Mouse (Mus musculus) C2C12 (cell line): ENCODE results near the gene Svbp. TPM values are rescaled to one million over a fixed set of nuclear protein-coding genes. Genes with fewer than 3 reads are reported as not detected.
A peak's percentile ranks its signal among the peaks of the same experiment; 100 is the strongest.

Experiments
- H3K27me3 ChIP-seq: one replicate; pipeline ENCODE4 v1.6.1; 2011; ENCODE audit not compliant: control insufficient read depth, insufficient read depth, insufficient read length
- H3K36me3 ChIP-seq: one replicate; pipeline ENCODE4 v1.6.1; 2011; ENCODE audit not compliant: control insufficient read depth, insufficient read depth
- H3K4me3 ChIP-seq: one replicate; pipeline ENCODE4 v1.5.1; 2011; ENCODE audit warnings: mild to moderate bottlenecking, control low read depth; ENCODE audit not compliant: poor library complexity, insufficient read depth, severe bottlenecking
- H3K79me2 ChIP-seq: one replicate; pipeline ENCODE4 v1.6.1; 2011; ENCODE audit not compliant: control insufficient read depth, insufficient read depth
- H3K79me3 ChIP-seq: one replicate; pipeline ENCODE4 v1.6.1; 2011; ENCODE audit warnings: low read depth, control low read depth
- H3ac ChIP-seq: one replicate; pipeline ENCODE3; 2011; ENCODE audit warnings: low read depth; ENCODE audit not compliant: control insufficient read depth, insufficient read length
- CEBPB ChIP-seq: IDR thresholded peaks from one replicate; pipeline ENCODE4 v1.6.1; 2011; ENCODE audit warnings: low read depth, mild to moderate bottlenecking, control low read depth, moderate library complexity
- CTCF ChIP-seq: IDR thresholded peaks from one replicate; pipeline ENCODE4 v1.5.1; 2011; ENCODE audit not compliant: control insufficient read depth, insufficient read depth, insufficient read length
- FOSL1 ChIP-seq: IDR thresholded peaks from one replicate; pipeline ENCODE4 v1.8.0; 2011; ENCODE audit warnings: mild to moderate bottlenecking, low read length; ENCODE audit not compliant: poor library complexity, insufficient read depth, severe bottlenecking
- MAX ChIP-seq: IDR thresholded peaks from one replicate; pipeline ENCODE4 v1.6.1; 2011; ENCODE audit warnings: mild to moderate bottlenecking, control low read depth
- MYOD1 ChIP-seq: IDR thresholded peaks from one replicate; pipeline ENCODE4 v1.6.1; 2011; ENCODE audit warnings: low read depth; ENCODE audit not compliant: control insufficient read depth, insufficient read length
- MYOG ChIP-seq: IDR thresholded peaks from one replicate; pipeline ENCODE4 v1.6.1; 2011; ENCODE audit not compliant: control insufficient read depth, insufficient read length; ENCODE audit errors: extremely low read depth
- USF1 ChIP-seq: IDR thresholded peaks from one replicate; pipeline ENCODE4 v1.6.1; 2011; ENCODE audit warnings: low read depth, mild to moderate bottlenecking, control low read depth, moderate library complexity
- polyA plus RNA-seq: library from polyadenylated mRNA; unstranded; fragments of >200 nt; fragmentation: generic; extraction: Trizol; gene quantifications from one replicate; pipeline ENCODE4 v1.2.1, GENCODE M21; 2012; ENCODE audit warnings: missing spikeins

Gene Svbp
- polyA plus RNA-seq, 1 experiment = 76.1 TPM

GRCm38 (mm10) chr4:119244468-119245240 lies 49.5 kb downstream of the Svbp start:
- Histone ChIP-seq H3K27me3 (no peaks in the 10 kb centered on the region), H3K36me3 (peaks cover 24% of the 10 kb centered on the region), H3K79me2 (no peaks in the 10 kb centered on the region), H3ac (no peak overlapping the region), H3K79me3 (no peaks in the 10 kb centered on the region), H3K4me3 (no peak overlapping the region)
- TF ChIP-seq MYOD1 (no peak), CTCF (no peak), CEBPB (no peak), USF1 (no peak), FOSL1 (no peak), MYOG (no peak), MAX (no peak)

- no peak for TF ChIP-seq USF1
- TF ChIP-seq MYOD1 = no peak
- TF ChIP-seq CTCF = no peak
- TF ChIP-seq MYOG = no peak
- no peak for TF ChIP-seq CEBPB
- TF ChIP-seq FOSL1 = no peak
- no peak for TF ChIP-seq MAX
These were observed 50.5 kb downstream of the Svbp start for GRCm38 (mm10) chr4:119245556-119245955.

GRCm38 (mm10) chr4:119245961-119246360 lies 50.9 kb downstream of the Svbp start:
- Histone ChIP-seq H3K79me3 (no peaks in the 10 kb centered on the region), H3K79me2 (no peaks in the 10 kb centered on the region), H3K4me3 (no peak overlapping the region), H3K36me3 (peaks cover 17% of the 10 kb centered on the region), H3ac (no peak overlapping the region), H3K27me3 (no peaks in the 10 kb centered on the region)
- no peak for TF ChIP-seq CEBPB
- no peak for TF ChIP-seq CTCF
- no peak for TF ChIP-seq MYOD1
- TF ChIP-seq MYOG = no peak
- TF ChIP-seq FOSL1 = no peak
- no peak for TF ChIP-seq USF1
- TF ChIP-seq MAX = no peak

More at GRCm38 (mm10) chr4:119245556-119245955, 50.5 kb downstream of the Svbp start:
- Histone ChIP-seq H3ac (no peak overlapping the region), H3K27me3 (no peaks in the 10 kb centered on the region), H3K79me2 (no peaks in the 10 kb centered on the region), H3K79me3 (no peaks in the 10 kb centered on the region), H3K36me3 (peaks cover 20% of the 10 kb centered on the region), H3K4me3 (no peak overlapping the region)

- Histone ChIP-seq H3K79me2 (no peaks in the 10 kb centered on the region), H3K4me3 (no peak overlapping the region), H3K27me3 (no peaks in the 10 kb centered on the region), H3K36me3 (peaks cover 11% of the 10 kb centered on the region), H3K79me3 (no peaks in the 10 kb centered on the region), H3ac (no peak overlapping the region)
- TF ChIP-seq FOSL1 = no peak
These were observed 51.7 kb downstream of the Svbp start for GRCm38 (mm10) chr4:119246688-119247225.

GRCm38 (mm10) chr4:119247462-119248235 lies 52.5 kb downstream of the Svbp start:
- TF ChIP-seq CEBPB (no peak), CTCF (peak; percentile 87)
- H3K79me3 ChIP-seq = no peaks in the 10 kb centered on the region
- H3K36me3 ChIP-seq = peaks cover 4% of the 10 kb centered on the region
- no peak overlapping the region for H3K4me3 ChIP-seq
- H3K27me3 ChIP-seq = no peaks in the 10 kb centered on the region
- H3K79me2 ChIP-seq = no peaks in the 10 kb centered on the region
- H3ac ChIP-seq = no peak overlapping the region

- TF ChIP-seq USF1 = no peak
- no peak for TF ChIP-seq FOSL1
- TF ChIP-seq MAX = no peak
- TF ChIP-seq MYOD1 = no peak
- TF ChIP-seq CEBPB = no peak
- Histone ChIP-seq H3K36me3 (peaks cover 4% of the 10 kb centered on the region), H3K27me3 (no peaks in the 10 kb centered on the region), H3K79me2 (no peaks in the 10 kb centered on the region), H3K79me3 (no peaks in the 10 kb centered on the region), H3K4me3 (no peak overlapping the region), H3ac (no peak overlapping the region)
These were observed 53.4 kb downstream of the Svbp start for GRCm38 (mm10) chr4:119248407-119248965.

Other genes starting within 250 kb of the Svbp start
- gene Lao1, start 233.7 kb upstream of the Svbp start, polyA plus RNA-seq = not detected
- 49.0 TPM for gene Slc2a1, start 86.6 kb upstream of the Svbp start, polyA plus RNA-seq
- 4.8 TPM for gene Zfp691, start 21.1 kb upstream of the Svbp start, polyA plus RNA-seq
- gene Ermap, start 5.3 kb upstream of the Svbp start, polyA plus RNA-seq = 0.01 TPM
- not detected for gene Tmem269, start 22.9 kb downstream of the Svbp start, polyA plus RNA-seq
- 10.0 TPM for gene AU022252, start 37.4 kb downstream of the Svbp start, polyA plus RNA-seq
- gene P3h1, start 37.6 kb downstream of the Svbp start, polyA plus RNA-seq = 26.1 TPM
- not detected for gene Cldn19, start 60.1 kb downstream of the Svbp start, polyA plus RNA-seq
- gene Ybx1, start 99.3 kb downstream of the Svbp start, polyA plus RNA-seq = 818 TPM
- gene Ppih, start 125.2 kb downstream of the Svbp start, polyA plus RNA-seq = 68.2 TPM
- gene Ccdc30, start 220.2 kb downstream of the Svbp start, polyA plus RNA-seq = 0.22 TPM
- gene Ppcs, start 227.1 kb downstream of the Svbp start, polyA plus RNA-seq = 17.9 TPM
- gene Zmynd12, start 227.5 kb downstream of the Svbp start, polyA plus RNA-seq = not detected